Mouse (Mus musculus) adrenal gland, adult 8-10 months (tissue): ENCODE results near the gene Shisal2a. TPM values are rescaled to one million over a fixed set of nuclear protein-coding genes. Genes with fewer than 3 reads are reported as not detected.

ENCODE experiments used
- DNase-seq: peaks from one replicate; pipeline ENCODE4 v3.0.0; 2022
- total RNA-seq, 4 experiments: library from RNA; stranded (reverse); gene quantifications; 2 replicates each; pipeline ENCODE4 v1.2.4; 2022

Shisal2a gene
- total RNA-seq = 1 to 10 TPM; 4.6 to 8.5 (median 5.7) TPM

DNA sequence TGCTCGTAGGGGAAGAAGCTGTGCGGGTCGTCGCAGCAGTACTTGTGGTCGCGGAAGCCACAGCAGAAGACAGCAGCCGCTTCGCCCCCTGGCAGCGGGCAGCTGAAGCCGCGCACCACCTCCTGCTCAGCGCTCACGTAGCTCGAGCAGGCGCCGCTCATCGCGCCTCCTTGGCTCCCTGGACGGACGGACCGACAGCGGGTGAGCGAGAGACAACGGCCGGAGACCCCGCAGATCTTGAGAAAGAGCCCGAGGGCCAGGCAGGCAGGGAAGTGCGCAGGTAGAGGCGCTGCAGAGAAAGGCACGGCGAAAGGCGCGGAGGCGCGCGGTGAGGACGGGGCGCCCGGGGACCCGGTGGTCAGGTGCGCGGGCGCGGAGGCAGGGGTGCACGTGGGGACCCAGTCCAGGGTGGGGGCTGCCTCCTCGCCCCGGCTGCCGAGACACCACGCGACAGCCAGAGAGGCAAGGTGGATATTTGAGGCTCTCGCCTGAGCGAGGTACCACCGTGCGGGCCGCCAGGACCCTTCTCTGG lies at the start of gene Shisal2a:
Gene Shisal2a (minus strand): TSS at position 167 of the 532 bp plus-strand sequence.
- no peak for DNase-seq

DNA sequence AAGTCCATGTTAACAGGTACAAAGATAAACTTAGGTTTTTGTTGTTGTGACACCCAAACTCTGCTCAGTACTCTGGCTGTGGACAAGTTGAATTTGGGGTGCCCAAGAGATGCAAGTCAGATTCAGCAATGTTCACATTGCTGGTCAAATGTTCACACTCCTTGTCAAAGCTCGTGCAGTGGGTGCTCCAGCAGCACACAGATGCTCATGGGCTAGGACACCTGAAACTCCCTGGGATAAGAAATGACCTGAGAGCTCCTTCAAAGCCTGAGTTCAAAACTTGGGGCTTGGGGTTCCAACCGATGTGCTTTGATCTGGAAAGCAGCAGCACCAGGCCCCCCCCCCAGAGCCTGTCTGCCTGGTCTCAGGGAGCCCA lies 48.4 kb upstream of the Shisal2a start:
- DNase-seq = no peak

DNA sequence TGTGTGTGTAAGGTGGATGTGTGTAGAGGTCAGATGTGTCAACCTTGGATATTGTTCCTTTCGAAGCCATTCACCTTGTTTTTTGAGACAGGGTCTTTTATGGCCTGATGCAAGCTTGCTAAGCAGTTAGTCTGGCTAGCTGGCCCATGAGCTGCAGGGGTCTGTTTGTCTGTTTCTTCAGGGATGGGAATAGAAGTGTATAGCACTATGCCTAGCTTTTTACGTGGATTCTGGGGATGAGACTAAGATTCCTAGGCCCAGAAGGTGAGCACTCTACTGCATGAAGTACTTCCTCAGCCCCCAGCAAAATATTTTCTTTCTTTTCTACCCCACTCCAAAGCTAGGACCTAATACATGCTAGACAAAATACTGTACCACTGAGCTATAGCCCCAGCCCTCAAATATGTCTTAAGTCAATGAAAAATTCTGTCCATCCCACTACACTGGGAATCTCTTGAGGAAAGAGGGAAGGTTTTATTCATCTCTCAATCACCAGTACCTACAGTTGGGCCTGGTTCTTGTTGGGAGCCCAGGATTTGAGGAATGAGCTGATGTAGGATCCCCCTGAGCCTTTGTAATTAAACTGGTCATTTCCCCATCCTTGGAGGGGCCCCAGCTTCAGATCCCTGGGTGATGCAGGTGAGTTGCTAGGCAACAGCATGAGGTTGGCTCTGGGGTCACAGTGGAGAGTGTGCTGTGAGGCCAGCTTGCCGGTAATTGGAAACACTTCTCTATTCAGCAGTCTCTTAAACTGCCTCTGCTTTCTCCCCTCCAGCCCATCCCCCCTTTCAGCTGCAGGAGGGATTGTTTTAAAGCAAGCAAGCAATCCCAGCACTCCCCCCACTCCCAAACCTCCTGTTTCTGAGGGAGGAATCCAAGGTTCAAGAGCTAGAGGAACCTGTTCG lies 47.8 kb upstream of the Shisal2a start:
- DNase-seq = no peak

DNA sequence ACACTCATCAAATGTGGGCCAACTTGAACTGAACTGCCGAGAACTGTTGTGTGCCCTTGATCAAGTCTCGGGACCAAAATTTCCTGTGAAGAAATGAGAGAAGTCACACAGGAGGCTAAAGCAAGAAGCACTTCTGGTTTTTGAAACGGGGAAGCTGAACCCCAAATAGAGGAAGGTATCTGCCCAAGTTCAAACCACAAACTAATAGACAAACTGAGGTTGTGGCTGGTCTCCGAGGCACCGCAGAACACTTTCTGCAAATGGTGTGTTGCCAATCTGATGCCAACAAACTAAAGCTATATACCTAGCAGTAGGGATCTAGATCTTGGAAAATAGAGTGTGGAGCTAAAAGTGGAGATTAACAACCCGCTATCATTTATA lies 45.2 kb upstream of the Shisal2a start:
- no peak for DNase-seq

DNA sequence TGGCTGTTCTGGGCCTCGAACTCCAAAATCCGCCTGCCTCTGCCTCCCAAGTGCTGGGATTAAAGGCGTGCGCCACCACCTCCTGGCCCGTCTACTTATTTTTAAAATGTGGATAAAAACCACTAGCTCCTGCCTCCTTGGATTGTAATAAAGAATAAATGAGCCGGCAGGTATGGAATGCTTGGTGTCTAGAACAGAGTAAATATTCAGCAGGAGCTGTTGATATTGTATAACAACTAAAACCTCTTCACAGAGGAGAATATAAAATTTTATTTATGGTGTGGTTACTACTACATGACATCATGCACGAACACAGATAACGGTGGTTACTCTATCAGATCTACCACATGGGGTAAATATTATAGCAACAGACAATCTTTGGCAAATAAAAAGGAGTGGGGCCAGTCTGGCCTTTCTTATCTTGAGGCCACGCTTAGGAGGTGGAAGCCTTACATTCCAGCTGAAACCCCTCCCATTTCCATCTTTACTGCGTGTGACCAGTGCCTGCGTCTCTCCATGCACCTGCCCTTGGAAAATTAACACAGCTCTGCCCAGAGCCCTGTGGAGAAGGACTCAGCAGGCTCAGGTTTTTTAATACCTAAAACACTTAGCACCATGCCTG lies 44.7 kb upstream of the Shisal2a start:
- DNase-seq = no peak

DNA sequence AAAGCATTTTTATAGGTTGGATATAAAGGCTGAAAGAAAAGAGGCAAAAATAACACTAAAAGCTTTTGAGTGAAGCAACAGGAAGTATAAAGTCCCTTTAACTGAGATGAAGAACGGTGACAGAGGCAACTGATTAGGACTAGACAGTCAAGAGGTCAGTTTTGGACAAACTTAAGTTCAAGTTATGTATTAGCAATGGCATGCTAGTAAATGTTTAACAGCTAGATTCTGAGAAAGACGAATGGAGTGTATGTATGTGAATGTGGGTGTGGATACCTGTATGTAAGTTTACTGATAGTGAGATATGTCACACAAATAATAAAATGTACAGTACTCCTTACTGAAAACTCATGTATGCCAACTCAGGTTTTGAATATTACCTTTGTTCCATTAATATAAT lies 41.4 kb upstream of the Shisal2a start:
- DNase-seq = no peak

DNA sequence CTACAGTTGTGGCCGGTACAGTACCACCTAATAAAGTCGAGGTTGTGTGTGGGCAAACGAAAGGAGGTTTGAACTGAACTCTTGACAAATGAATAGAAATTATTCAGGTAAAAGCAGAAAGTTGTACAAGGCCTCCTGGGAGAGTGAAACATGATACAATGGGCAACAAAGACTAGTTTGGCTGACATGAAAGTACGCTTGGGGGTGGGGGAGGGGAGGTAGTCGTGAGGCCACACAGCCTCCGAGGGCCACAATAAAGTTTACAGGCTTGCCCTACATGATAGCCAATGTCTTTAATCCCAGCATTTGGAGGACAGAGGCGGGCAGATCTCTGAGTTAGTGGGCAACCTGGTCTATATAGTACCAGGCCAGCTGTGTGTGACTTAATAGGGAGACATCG lies 24.5 kb upstream of the Shisal2a start:
- no peak for DNase-seq

DNA sequence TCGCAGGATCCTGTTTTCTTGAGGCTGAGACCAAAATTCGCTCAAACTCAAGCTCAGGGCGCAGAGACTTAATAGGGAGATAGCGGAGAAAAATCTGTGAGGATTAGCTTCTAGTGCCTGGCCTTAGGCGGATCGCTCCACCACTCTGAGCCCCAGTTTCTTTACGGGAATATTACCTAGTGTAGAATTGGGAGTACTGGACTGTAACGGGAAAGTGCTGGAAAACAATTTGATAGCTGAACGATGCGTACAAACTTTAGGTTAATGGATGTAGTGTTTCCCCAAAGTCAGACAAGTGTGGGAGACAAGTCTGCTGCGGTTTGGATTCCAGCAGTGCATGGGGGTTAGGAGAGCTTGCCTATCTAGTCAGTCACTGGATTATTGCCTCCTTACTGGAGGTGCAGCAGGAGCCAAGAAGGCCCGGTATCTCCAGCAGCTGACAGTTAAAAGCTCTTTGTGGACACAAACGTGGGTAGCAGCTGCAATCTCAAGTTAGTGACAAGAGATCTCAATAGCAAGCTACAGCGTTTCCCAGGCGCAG lies 23.8 kb upstream of the Shisal2a start, which contains the start of gene Gpx7:
Gene Gpx7 (minus strand): TSS at position 101 of the 541 bp plus-strand sequence.
- no peak for DNase-seq

DNA sequence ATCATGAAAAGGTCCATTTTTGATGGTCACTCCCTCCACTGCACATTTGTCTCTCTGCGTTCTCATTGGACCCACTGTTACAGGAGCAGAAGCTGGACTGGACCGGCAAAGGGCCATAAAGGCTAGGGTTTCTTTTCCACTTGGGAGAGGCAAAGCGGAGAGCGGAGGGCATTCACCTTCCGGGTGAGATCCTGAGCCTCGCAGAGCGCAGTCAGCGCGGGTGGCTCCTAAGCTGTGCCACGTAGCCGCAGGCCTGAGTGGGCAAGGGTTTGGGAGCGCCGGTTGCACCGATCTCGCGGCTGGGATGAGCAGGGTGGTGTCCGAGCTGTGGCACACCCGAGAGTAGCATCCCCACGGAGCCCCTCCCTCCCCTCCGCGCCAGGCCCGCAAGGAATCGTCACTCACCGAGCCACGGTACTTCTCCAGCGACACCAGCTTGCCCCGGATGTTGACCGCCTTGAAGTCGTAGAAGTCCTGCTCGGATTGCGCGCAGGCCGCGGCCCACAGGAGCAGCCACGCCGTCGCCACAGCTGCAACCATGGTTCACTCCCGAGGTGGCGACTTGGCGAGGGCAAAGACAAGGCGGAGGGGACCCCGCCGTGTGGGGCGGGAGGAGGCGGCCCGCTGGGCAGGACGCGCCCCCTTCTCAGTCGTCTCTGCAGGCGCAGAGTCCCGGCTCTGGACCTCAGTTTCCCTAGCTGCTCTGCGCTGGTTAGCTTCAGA lies 23.1 kb upstream of the Shisal2a start:
- peak; percentile 50 for DNase-seq

DNA sequence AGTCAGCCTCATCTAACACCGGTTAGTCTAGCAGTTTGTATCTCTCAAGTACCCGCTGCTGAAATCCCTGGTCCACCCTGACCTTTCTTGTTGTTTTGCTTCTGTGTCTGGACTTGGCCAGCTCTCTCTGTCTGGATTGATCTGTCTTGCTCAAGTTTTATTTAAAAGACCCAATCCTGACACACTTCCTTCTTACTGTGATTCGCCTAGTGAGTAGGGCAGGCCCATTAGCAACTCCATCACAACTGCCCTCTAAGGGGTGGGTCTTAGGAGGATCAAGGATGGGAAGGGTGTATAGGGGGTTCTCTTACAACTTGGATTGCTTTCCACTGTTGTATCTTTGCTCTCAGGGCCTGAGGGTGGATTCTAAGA lies 22.6 kb upstream of the Shisal2a start:
- no peak for DNase-seq

DNA sequence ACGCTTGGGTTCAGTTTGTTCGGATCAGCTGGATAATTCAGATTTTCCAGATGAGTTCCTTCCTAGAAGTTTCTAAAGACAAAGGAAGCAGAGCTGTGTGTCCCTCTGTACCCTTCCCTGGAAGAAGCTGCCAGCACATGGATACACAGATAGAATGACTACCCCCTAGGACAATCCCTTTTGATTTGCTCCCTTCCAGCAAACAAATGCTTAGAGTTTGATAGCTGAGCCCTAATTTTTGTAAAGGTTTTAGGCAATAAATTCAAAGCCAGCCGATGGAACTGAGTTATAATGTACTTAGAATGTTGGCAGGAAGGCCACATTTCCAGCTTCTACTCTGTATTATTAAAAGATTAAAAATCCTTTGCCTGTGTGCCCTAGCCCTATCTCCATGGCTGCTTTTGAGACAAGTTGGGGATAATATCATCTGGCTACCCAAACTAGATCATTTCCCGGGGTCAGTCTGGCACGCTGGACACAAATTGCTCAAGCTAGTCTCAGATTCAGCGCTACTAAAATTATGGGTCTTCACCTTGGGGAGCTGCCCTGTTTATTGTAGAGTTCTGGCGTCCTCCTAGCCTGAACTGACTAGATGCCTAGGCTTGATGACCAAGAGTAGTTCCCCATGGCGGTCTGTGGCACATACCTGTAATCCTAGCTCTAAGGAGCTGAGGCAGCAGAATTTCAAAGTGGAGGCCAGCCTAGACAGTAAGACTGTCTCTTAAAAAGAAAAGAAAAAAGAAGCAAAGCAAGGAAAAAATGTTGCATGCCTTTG lies 20.9 kb upstream of the Shisal2a start:
- no peak for DNase-seq

DNA sequence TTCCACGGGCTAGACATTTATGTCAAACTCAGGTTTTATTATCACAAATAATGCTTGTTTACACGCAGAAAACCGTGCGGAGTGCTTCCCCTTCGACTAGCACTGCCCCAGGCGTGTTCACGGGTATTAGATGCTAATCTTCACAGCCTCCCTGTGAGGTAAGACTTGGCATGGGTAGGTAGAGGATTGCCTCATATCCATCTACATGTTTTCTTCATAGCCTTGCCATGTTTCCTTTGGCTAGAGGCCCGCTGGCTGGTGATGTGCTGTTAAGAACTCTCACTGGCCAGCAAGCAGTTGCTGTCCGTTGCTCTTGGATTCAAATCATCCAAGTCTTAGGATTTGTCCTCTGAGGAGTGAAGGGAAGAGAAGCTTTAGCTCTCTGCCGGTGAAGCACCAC lies 17.2 kb upstream of the Shisal2a start:
- DNase-seq = no peak

DNA sequence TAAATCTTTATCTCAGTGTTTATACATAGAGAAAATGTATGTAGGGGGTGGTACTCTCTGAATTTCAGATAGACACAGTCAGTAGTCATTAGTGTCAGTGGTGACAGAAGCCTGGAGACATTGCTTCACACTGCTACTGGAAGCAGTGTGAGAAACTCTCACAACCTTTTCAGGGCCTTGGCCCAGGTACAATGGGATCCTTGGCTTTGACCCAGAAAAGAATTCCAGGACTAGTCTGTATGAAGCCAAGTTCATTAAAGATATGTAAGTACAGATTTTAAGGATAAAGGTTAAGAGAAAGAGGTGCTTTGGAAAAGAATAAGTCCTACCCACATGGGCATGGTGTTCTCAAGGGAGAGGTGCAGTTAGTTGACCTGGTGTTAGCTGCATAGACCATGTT lies 11.1 kb upstream of the Shisal2a start:
- DNase-seq = no peak

DNA sequence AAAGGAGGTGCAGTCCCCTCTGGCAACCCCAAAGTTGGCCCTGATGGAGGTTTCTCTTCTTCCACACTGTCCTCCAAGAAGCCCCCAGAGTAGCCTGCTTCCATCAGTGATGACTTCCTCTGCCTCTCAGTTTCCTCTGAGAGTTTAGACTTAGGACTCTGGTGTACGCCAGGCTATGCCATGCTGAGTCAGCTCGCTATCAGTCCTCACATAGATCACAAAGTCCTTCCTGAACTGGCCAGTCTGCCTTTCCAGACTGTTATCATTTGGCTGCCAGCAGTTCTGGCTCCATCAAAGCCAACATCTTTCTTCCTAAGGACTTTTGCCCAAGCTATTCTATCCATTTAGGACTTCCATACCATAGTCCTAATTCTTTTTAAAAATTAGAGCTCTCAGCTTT lies 9.4 kb upstream of the Shisal2a start:
- DNase-seq = no peak

DNA sequence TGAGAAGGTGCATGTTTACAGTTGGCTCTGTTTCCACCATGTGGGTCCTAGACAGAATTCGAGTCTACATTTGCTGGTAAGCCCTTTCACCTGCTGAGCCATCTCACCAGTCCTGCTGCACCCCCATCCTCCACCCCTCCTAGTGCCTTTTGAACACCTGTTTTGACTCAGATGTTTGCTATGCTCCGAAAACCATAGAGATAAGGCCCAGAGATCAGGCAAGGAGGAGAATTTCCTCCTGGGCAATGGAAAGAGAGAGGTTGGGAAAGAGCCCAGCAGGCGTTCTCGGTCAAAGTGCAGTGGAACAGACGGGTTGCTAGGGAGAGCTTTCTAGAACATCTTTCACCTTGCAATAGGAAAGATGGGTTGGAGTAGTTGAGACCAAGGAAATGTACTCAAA lies 8.0 kb upstream of the Shisal2a start:
- DNase-seq = no peak

DNA sequence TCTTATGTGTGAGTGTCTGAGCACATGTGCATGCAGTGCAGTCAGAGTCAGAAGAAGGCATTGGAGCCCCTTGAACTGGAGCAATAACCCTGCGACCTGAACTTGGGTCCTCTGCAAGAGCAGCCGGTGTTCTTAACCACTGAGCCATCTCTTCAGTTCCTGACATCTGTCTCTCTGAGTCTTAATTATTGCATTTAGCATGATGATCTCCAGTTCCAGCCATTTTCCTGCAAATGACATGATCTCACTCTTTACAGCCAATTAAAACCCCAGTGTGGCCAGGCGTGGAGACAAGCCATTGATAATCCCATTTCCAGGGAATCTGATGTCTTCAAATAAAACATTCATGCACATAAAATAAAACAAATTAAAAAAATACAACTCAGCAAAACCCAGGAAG lies 5.6 kb upstream of the Shisal2a start:
- DNase-seq = no peak

DNA sequence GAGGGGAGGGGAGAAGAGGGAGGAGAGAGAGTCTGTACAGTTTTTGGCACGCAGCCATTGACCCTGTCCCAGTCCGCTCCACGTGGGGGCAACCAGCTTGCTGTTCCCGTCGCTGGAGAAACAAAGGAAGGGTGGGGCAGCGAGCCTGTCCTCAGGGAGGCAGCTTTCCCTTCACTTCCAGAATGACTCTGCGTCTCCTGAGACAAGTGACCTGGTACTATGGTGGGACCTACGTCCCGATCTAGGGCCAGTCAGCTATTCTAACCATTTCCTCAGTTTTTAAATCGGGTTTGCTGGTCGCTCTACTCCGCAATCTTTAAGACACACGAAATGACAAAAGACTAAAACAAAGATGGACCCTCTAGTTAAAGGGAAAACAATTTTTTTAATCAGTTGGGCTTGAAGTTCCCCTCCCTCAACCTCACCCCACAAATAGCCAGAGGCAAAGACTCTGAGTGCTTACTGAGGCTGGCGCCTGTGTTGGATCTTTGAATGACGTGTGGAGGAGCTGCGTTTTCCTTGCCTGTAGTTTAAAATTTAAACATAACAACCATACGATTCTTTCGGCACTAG lies 4.6 kb upstream of the Shisal2a start:
- DNase-seq = peak; percentile 42

DNA sequence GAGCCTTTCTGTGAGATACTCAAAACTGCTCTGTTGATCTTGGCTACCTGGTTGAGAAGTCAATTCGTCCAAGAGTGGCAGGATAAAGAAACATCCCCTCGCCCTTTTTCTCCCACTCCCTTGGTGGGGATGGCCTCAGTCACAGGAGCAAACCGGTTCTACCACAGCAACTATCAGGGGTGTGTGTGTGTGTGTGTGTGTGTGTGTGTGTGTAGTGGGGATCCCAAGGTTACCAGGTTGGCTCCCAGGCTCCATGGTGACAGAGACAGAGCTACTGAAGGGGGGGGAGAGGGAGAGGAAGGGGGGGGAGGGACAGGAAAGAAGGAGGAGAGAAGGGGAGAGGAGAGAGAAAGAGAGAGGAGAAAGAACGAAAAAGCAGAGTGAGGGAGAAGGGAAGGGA lies 4.0 kb upstream of the Shisal2a start:
- no peak for DNase-seq

DNA sequence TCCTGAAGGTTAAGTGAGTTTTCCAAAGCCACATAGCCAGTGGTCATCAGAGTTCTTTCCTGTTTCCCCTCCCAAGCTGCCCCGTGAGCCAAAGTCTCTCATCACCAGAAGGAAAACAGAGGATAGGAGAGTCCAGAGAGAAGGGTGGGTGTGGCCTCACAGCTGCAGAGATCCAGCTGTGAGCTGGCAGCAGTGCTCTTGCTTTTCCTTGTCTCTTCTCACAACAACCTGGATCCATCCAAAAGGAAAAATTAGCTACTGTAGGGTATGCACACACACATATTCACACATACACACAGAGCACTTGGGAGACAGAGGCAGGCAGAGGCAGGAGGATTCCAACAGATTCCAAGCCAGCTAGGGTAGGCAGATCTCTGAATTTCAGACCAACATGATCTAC lies 2.9 kb upstream of the Shisal2a start:
- DNase-seq = no peak

DNA sequence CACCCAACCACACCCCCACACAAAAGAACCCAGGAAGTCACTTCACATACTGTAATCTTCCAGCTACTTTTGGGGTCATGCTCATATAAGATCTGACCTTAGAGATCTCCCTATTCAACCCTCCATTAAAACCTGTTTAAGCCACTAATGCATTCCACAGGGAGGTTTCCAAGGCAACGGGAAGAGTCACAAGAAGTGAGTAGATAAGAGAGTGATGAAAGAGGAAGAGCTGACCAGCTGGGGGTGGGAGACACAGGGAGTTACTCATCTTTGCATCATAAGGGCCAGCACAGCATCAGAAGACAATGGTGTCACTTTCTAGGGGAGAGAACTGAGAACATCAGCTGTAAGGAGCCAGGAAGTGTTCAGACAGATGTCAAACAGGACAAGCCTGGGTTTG lies 3.0 kb downstream of the Shisal2a start:
- DNase-seq = no peak

DNA sequence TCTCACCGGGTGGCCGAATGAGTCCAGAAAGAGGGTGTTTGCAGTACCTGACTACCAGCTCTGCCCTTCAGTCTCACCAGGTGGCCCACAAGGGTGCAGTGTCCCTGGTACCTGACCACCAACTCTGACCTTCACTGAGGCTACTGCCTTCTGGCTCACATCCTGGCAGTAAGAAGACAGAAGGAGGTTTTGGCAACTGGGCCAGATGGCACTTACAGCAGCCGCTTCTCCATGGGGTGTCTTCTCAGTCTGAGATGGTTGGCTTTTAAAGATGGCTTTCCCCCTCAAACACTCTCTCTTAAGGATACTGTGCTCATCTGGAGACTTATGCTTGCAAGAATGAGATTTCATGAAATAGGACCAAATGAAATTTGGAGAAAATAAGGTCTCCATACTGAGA lies 3.7 kb downstream of the Shisal2a start:
- DNase-seq = no peak

DNA sequence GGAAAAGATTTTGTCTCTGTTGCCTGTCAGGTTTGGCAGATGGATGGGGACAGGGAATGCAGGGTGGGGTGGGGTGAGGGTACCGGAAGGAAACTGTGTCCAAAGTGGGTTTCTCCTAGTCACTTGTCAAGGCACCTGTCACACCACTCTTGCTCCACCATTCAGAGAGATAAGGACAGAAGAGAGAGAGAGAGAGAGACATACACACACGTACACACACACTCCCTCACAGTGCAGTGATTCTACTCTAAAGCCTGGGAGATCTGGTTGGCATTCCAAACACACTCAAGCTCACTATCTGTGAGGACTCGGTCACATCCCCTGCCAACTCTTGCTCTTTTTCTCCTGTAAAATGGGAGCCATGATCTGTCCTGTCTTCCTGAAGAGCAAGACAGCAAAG lies 11.0 kb downstream of the Shisal2a start:
- no peak for DNase-seq
